Mouse (Mus musculus): ENCODE data around the gene Rxrb. TPM values are rescaled to one million over a fixed set of nuclear protein-coding genes. Genes with fewer than 3 reads are reported as not detected.

Rxrb gene
- polyA plus RNA-seq, 1 experiment from 2014 or later = 54.0 TPM

DNA sequence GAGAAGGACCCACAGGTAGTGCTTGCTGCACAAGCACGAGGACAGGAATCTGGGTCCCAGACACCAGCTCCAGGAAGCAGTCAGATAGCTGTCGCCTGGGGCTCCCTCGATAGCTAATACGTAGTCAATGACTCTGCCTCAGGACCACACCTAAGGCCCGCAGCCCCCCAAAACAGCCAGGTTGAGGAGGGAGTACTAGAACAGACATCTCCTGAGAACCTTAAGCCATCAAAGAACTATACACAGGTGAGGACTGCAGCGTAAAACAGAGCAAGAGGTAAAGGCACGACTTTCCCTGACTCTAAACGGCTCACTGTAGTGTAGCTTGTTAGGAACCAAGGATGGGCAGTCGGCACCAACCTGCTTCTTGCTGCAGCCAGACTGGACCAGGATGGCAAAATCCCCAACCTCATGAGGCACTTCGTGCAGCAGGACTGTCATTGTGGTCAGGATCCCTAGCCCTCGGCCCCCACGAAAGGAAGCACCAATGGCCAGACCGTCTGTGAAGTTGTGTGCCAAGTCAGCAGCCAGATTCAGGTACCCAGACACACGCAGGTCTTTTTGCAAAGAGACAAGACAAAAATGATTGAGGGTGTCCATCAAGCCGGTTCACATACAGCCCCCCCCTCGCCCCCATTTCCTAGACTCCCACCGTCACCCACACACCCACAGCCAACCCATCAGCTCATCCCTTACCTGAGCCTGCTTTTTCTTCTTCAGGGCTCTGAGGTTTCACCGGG is 2.3 kb upstream of the Rxrb start:
- 80% methylated on average over 18 of the region's 18 CpGs for WGBS
- peaks cover 8% of the 10 kb centered on the region for H3K36me3 ChIP-seq (ENCODE audit: control insufficient read depth, insufficient read depth, low read length)
- no peaks in the 10 kb centered on the region for H3K9me3 ChIP-seq (replicated peaks; ENCODE audit: control insufficient read depth, low read length, poor library complexity, severe bottlenecking)
- peak overlapping the region; percentile 81; the same call in 1 of the 2 replicates for H3K4me3 ChIP-seq (ENCODE audit: low read depth, low read length)
- no peak overlapping the region; the same call in 1 of the 2 replicates for H3K9ac ChIP-seq (ENCODE audit: low read depth, low read length)
- H3K4me2 ChIP-seq (ENCODE audit: low read length) = peak overlapping the region; percentile 78; the same call in 1 of the 2 replicates
- H3K27me3 ChIP-seq (ENCODE audit: control insufficient read depth, insufficient read depth, low read depth, low read length) = no peaks in the 10 kb centered on the region
- no peak overlapping the region for H3K27ac ChIP-seq (ENCODE audit: low read length)
- H3K4me1 ChIP-seq (ENCODE audit: control insufficient read depth, insufficient read depth, low read length) = peaks cover 59% of the 10 kb centered on the region
- ATAC-seq = no peak

DNA sequence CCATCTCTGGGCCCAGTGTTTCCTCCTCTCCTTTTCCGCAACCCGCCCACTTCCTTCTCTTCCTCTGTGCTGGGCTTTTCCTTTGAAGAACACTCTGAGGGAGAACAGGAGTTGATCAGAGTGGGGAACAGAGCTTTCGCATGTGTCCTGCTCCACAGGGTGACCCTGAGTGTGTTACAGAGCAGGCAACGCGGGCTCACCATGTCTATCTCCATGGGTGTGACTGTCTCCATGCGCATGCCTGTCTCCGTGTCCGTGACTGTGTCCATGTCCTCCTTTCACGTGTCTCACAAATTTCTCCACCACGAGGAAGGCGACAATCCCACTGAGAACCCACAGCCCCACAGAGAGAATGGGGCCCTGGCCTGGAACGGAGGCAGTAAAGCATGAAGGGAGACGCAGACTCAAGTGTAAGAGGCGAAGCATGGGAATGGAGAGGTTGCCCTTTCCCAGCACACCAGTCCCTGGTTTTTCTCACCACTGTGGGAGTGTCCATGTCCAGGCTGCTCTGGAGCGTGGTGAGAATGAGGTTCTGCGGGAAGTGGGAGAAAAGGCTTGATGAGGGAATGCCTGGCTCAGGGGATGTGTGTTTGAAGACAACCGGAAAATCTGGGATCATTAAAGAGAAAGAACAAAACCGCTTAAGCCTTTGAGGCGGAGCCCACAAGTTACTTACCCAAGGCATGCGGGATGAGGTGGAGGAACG is 1.6 kb upstream of the Rxrb start:
- peak overlapping the region; percentile 90 for H3K9ac ChIP-seq (ENCODE audit: low read depth, low read length)
- H3K27me3 ChIP-seq (ENCODE audit: control insufficient read depth, insufficient read depth, low read depth, low read length) = no peaks in the 10 kb centered on the region
- no peaks in the 10 kb centered on the region for H3K9me3 ChIP-seq (replicated peaks; ENCODE audit: control insufficient read depth, low read length, poor library complexity, severe bottlenecking)
- H3K4me3 ChIP-seq (ENCODE audit: low read depth, low read length) = peak overlapping the region; percentile 81
- peak overlapping the region; percentile 78 for H3K4me2 ChIP-seq (ENCODE audit: low read length)
- H3K27ac ChIP-seq (ENCODE audit: low read length) = no peak overlapping the region
- 58% methylated on average over 21 of the region's 21 CpGs for WGBS
- peaks cover 8% of the 10 kb centered on the region for H3K36me3 ChIP-seq (ENCODE audit: control insufficient read depth, insufficient read depth, low read length)
- H3K4me1 ChIP-seq (ENCODE audit: control insufficient read depth, insufficient read depth, low read length) = peaks cover 59% of the 10 kb centered on the region
- no peak for ATAC-seq

DNA sequence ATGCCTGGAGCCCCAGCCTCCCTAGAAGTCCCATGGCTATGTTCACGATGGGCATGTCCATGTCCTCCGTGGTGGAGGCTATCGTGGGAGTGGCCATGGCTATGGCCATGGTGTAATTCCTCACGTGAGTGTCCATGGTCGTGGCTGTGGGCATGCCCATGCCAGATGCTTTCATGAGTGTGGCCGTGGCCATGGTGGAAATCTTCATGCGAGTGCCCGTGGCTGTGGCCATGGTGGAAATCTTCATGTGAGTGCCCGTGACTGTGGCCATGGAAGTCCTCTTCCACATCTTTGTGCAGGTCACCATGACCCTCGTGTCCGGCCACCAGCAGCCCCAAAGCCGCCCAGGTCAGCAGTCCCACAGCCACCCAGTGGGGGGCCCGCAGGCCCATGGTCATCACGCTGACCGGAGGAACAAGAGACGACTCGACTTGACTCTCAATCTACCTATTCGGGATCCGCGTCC is 718 bp upstream of the Rxrb start:
- Histone ChIP-seq H3K36me3 (ENCODE audit: control insufficient read depth, insufficient read depth, low read length) (peaks cover 14% of the 10 kb centered on the region), H3K4me3 (ENCODE audit: low read depth, low read length) (peak overlapping the region; percentile 81), H3K4me2 (ENCODE audit: low read length) (peak overlapping the region; percentile 78), H3K4me1 (ENCODE audit: control insufficient read depth, insufficient read depth, low read length) (peaks cover 50% of the 10 kb centered on the region), H3K27ac (ENCODE audit: low read length) (peak overlapping the region; percentile 98), H3K9ac (ENCODE audit: low read depth, low read length) (peak overlapping the region; percentile 90), H3K9me3 (replicated peaks; ENCODE audit: control insufficient read depth, low read length, poor library complexity, severe bottlenecking) (no peaks in the 10 kb centered on the region), H3K27me3 (ENCODE audit: control insufficient read depth, insufficient read depth, low read depth, low read length) (no peaks in the 10 kb centered on the region)
- no peak for ATAC-seq
- 3% methylated on average over 20 of the region's 20 CpGs for WGBS

DNA sequence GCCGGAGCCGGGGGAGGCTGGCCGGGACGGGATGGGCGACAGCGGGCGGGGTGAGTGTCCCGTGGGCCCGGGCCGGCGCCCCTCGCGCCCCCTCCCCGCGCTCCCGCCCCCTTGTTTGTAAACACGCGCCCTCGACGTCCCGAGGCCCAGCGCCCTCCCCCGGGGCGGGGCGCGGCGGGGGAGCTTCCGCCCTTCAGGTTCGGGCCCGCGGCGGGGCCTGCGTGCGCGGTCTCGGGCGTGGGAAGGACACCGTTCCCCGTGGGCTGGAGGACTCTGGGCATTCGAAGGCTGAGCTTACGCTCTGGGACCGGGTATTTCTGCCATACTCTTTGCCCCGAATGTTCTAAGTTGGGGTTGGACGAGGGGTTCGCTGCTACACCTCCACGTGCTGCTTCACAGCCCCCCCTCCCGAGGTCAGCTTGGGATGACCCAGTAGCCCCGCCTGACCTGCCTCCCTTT is 591 bp downstream of the Rxrb start:
- Histone ChIP-seq H3K36me3 (ENCODE audit: control insufficient read depth, insufficient read depth, low read length) (peaks cover 24% of the 10 kb centered on the region), H3K4me3 (ENCODE audit: low read depth, low read length) (peak overlapping the region; percentile 81), H3K27me3 (ENCODE audit: control insufficient read depth, insufficient read depth, low read depth, low read length) (no peaks in the 10 kb centered on the region), H3K9ac (ENCODE audit: low read depth, low read length) (peak overlapping the region; percentile 90), H3K9me3 (replicated peaks; ENCODE audit: control insufficient read depth, low read length, poor library complexity, severe bottlenecking) (no peaks in the 10 kb centered on the region), H3K27ac (ENCODE audit: low read length) (peak overlapping the region; percentile 98), H3K4me1 (ENCODE audit: control insufficient read depth, insufficient read depth, low read length) (peaks cover 38% of the 10 kb centered on the region), H3K4me2 (ENCODE audit: low read length) (peak overlapping the region; percentile 85)
- ATAC-seq = no peak
- WGBS = under 1% methylated on average over 23 of the region's 48 CpGs

DNA sequence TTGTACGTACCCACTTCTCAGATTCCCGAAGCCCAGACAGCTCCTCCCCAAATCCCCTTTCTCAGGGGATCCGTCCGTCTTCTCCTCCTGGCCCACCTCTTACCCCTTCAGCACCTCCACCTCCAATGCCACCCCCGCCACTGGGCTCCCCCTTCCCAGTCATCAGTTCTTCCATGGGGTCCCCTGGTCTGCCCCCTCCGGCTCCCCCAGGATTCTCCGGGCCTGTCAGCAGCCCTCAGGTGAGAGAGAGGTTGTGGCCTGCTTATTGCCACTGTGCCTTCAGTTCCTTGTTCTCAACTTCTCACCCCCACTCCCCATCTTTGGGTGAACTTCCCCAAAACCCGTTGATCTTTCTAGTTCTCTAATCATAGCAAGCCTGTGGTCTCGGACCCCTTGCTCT is 1.2 kb downstream of the Rxrb start:
- no peak for ATAC-seq
- H3K9ac ChIP-seq (ENCODE audit: low read depth, low read length) = peak overlapping the region; percentile 90
- H3K4me2 ChIP-seq (ENCODE audit: low read length) = peak overlapping the region; percentile 85
- no peak overlapping the region for H3K27ac ChIP-seq (ENCODE audit: low read length)
- peaks cover 35% of the 10 kb centered on the region for H3K4me1 ChIP-seq (ENCODE audit: control insufficient read depth, insufficient read depth, low read length)
- 62% methylated on average over 9 of the region's 9 CpGs for WGBS
- no peaks in the 10 kb centered on the region; the same call in 1 of the 2 replicates for H3K27me3 ChIP-seq (ENCODE audit: control insufficient read depth, insufficient read depth, low read depth, low read length)
- H3K4me3 ChIP-seq (ENCODE audit: low read depth, low read length) = peak overlapping the region; percentile 81
- no peaks in the 10 kb centered on the region for H3K9me3 ChIP-seq (replicated peaks; ENCODE audit: control insufficient read depth, low read length, poor library complexity, severe bottlenecking)
- H3K36me3 ChIP-seq (ENCODE audit: control insufficient read depth, insufficient read depth, low read length) = peaks cover 30% of the 10 kb centered on the region

DNA sequence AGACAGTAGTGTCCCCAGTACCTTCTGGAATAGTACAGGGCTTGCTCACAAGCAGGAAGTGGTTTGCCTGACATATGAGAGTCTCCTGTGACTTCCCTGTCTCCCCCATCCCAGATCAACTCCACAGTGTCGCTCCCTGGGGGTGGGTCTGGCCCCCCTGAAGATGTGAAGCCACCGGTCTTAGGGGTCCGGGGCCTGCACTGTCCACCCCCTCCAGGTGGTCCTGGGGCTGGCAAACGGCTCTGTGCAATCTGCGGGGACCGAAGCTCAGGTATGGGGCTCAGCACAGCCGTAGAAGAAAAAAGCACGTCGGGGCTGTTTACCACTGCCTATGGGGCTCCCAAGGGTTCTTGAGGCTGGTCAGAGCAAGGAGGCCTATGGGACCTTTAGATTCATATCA is 1.8 kb downstream of the Rxrb start:
- 95% methylated on average over 9 of the region's 9 CpGs for whole genome bisulfite sequencing
- H3K9ac ChIP-seq (ENCODE audit: low read depth, low read length) = no peak overlapping the region
- peaks cover 34% of the 10 kb centered on the region for H3K4me1 ChIP-seq (ENCODE audit: control insufficient read depth, insufficient read depth, low read length)
- 0 out of 2 replicates have a peak overlapping the region, but pooled peaks have one; percentile 81 for H3K4me3 ChIP-seq (ENCODE audit: low read depth, low read length)
- peak overlapping the region; percentile 85; the same call in 1 of the 2 replicates for H3K4me2 ChIP-seq (ENCODE audit: low read length)
- no peaks in the 10 kb centered on the region; the same call in 1 of the 2 replicates for H3K27me3 ChIP-seq (ENCODE audit: control insufficient read depth, insufficient read depth, low read depth, low read length)
- no peak overlapping the region for H3K27ac ChIP-seq (ENCODE audit: low read length)
- peaks cover 33% of the 10 kb centered on the region for H3K36me3 ChIP-seq (ENCODE audit: control insufficient read depth, insufficient read depth, low read length)
- ATAC-seq = no peak
- no peaks in the 10 kb centered on the region for H3K9me3 ChIP-seq (replicated peaks; ENCODE audit: control insufficient read depth, low read length, poor library complexity, severe bottlenecking)

DNA sequence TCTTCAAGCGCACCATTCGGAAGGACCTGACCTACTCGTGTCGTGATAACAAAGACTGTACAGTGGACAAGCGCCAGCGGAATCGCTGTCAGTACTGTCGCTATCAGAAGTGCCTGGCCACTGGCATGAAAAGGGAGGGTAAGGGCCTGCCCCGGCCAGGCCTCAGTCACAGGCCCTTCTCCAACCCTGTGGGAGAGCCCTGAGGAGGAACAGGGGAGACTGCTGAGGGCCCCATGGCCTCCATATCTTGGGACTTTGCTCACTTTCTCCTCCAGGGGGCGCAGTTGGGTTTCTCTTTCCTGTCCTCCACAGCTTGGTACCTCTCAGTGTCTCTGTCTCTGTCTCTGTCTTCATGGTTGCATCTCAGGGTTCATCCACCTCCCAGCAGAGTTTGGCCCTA is 2.5 kb downstream of the Rxrb start:
- Histone ChIP-seq H3K4me1 (ENCODE audit: control insufficient read depth, insufficient read depth, low read length) (peaks cover 35% of the 10 kb centered on the region), H3K36me3 (ENCODE audit: control insufficient read depth, insufficient read depth, low read length) (peaks cover 28% of the 10 kb centered on the region), H3K9ac (ENCODE audit: low read depth, low read length) (no peak overlapping the region), H3K4me3 (ENCODE audit: low read depth, low read length) (no peak overlapping the region), H3K27me3 (ENCODE audit: control insufficient read depth, insufficient read depth, low read depth, low read length) (no peaks in the 10 kb centered on the region; the same call in 1 of the 2 replicates), H3K4me2 (ENCODE audit: low read length) (no peak overlapping the region), H3K27ac (ENCODE audit: low read length) (no peak overlapping the region), H3K9me3 (replicated peaks; ENCODE audit: control insufficient read depth, low read length, poor library complexity, severe bottlenecking) (no peaks in the 10 kb centered on the region)
- WGBS = 76% methylated on average over 10 of the region's 10 CpGs
- ATAC-seq = no peak

DNA sequence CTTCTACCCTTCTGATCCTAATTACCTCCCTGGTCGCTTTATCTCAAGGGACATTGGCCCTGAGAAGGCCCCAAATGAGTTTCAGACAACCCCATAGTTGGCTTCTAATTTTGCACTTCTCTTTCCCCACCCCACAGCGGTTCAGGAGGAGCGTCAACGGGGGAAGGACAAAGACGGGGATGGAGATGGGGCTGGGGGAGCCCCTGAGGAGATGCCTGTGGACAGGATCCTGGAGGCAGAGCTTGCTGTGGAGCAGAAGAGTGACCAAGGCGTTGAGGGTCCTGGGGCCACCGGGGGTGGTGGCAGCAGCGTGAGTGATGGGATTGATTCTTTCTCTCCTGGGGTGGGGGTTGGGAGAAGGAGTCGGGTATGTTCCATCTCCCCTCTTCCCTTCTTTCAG is 3.9 kb downstream of the Rxrb start:
- no peak for ATAC-seq
- peaks cover 29% of the 10 kb centered on the region for H3K4me1 ChIP-seq (ENCODE audit: control insufficient read depth, insufficient read depth, low read length)
- 88% methylated on average over 8 of the region's 9 CpGs for WGBS

DNA sequence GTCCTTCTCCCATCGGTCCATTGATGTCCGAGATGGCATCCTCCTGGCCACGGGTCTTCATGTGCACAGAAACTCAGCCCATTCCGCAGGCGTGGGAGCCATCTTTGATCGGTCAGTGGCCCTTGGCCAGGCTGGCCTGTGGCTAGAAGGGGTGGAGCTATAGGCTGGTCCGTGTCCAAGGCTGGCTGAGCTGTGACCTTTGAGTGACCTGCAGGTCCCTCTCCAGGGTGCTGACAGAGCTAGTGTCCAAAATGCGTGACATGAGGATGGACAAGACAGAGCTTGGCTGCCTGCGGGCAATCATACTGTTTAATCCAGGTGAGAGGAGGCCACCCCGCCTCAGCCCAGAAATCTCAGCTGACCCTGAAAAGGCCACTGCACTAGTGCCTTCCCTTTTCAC is 5.0 kb downstream of the Rxrb start:
- Histone ChIP-seq H3K4me3 (ENCODE audit: low read depth, low read length) (no peak overlapping the region), H3K4me1 (ENCODE audit: control insufficient read depth, insufficient read depth, low read length) (peaks cover 26% of the 10 kb centered on the region), H3K27ac (ENCODE audit: low read length) (no peak overlapping the region)

More for the DNA sequence above, 3.9 kb downstream of the Rxrb start:
- Histone ChIP-seq H3K27me3 (ENCODE audit: control insufficient read depth, insufficient read depth, low read depth, low read length) (no peaks in the 10 kb centered on the region; the same call in 1 of the 2 replicates), H3K27ac (ENCODE audit: low read length) (no peak overlapping the region), H3K4me3 (ENCODE audit: low read depth, low read length) (no peak overlapping the region), H3K9me3 (replicated peaks; ENCODE audit: control insufficient read depth, low read length, poor library complexity, severe bottlenecking) (no peaks in the 10 kb centered on the region), H3K4me2 (ENCODE audit: low read length) (no peak overlapping the region), H3K36me3 (ENCODE audit: control insufficient read depth, insufficient read depth, low read length) (peaks cover 25% of the 10 kb centered on the region), H3K9ac (ENCODE audit: low read depth, low read length) (no peak overlapping the region)

More for the DNA sequence above, 5.0 kb downstream of the Rxrb start:
- no peaks in the 10 kb centered on the region; the same call in 1 of the 2 replicates for H3K27me3 ChIP-seq (ENCODE audit: control insufficient read depth, insufficient read depth, low read depth, low read length)
- no peak for ATAC-seq
- no peaks in the 10 kb centered on the region for H3K9me3 ChIP-seq (replicated peaks; ENCODE audit: control insufficient read depth, low read length, poor library complexity, severe bottlenecking)
- H3K9ac ChIP-seq (ENCODE audit: low read depth, low read length) = no peak overlapping the region
- 81% methylated on average over 10 of the region's 10 CpGs for WGBS
- H3K36me3 ChIP-seq (ENCODE audit: control insufficient read depth, insufficient read depth, low read length) = peaks cover 25% of the 10 kb centered on the region
- H3K4me2 ChIP-seq (ENCODE audit: low read length) = no peak overlapping the region
